Mouse (Mus musculus): ENCODE data around the gene Drg1. TPM values are rescaled to one million over a fixed set of nuclear protein-coding genes. Genes with fewer than 3 reads are reported as not detected.
"Not testable (repeated sequence)": the region's sequence is repeated elsewhere in the genome, so short reads cannot be mapped to it uniquely, and the experiment has no call there.

The Drg1 gene
- polyA plus RNA-seq, 1 experiment from 2014 or later = 155 TPM

GRCm38 (mm10) chr11:3193363-3193762 lies 72.9 kb downstream of the Drg1 start, which contains the start of gene Sfi1:
TSS of gene Sfi1 (minus strand) at chr11:3193463.
- Histone ChIP-seq H3K4me1 (ENCODE audit: control insufficient read depth in 2 of 2, insufficient read depth in 2 of 2, low read length in 2 of 2) (no peaks in the 10 kb centered on the region), H3K36me3 (ENCODE audit: control insufficient read depth, insufficient read depth, low read length) (no peaks in the 10 kb centered on the region), H3K4me3 (ENCODE audit: control insufficient read depth in 1 of 2, insufficient read depth in 1 of 2, low read depth in 1 of 2, low read length in 2 of 2) (no peak within 1 kb of the TSS), H3K27ac (replicated peaks in 1 of 2; ENCODE audit: control insufficient read depth in 1 of 2, insufficient read depth in 1 of 2, low read depth in 2 of 2, low read length in 2 of 2) (no peak within 1 kb of the TSS), H3K27me3 (ENCODE audit: control insufficient read depth, insufficient read depth, low read length) (no peaks in the 10 kb centered on the region), H3K9me3 (ENCODE audit: control insufficient read depth, low read length) (no peaks in the 10 kb centered on the region), H3K9ac (ENCODE audit: low read length) (no peak within 1 kb of the TSS), H3K4me2 (ENCODE audit: low read length) (no peak within 1 kb of the TSS)
- WGBS = 80% methylated on average over 25 of the region's 25 CpGs
- no peak for ATAC-seq (ENCODE audit: insufficient number of reproducible peaks, insufficient read depth, low FRiP score, low read depth)

DNA sequence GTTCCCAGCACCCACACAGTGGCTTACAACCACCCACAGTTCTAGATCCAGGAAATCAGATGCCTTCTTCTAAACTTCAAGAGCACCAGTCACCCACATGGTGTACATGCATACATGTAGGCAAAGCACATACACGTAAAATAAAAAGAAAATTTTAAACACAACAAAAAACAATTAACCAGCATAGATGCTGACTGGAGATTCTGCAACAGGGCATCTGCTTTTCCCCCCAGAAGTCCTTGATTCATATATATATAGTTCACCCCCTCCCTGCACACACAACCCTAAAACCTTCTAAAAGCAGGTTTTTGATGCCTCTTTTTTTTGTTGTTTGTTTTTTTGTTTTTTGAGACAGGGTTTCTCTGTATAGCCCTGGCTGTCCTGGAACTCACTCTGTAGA lies 83.5 kb downstream of the Drg1 start:
- not testable (repeated sequence) for H3K9ac ChIP-seq (ENCODE audit: low read length); H3K27me3 ChIP-seq (ENCODE audit: control insufficient read depth, insufficient read depth, low read length); H3K4me1 ChIP-seq (ENCODE audit: control insufficient read depth in 2 of 2, insufficient read depth in 2 of 2, low read length in 2 of 2); H3K4me3 ChIP-seq (ENCODE audit: control insufficient read depth in 1 of 2, insufficient read depth in 1 of 2, low read depth in 1 of 2, low read length in 2 of 2); H3K4me2 ChIP-seq (ENCODE audit: low read length); H3K9me3 ChIP-seq (ENCODE audit: control insufficient read depth, low read length); H3K27ac ChIP-seq (replicated peaks in 1 of 2; ENCODE audit: control insufficient read depth in 1 of 2, insufficient read depth in 1 of 2, low read depth in 2 of 2, low read length in 2 of 2); ATAC-seq (ENCODE audit: insufficient number of reproducible peaks, insufficient read depth, low FRiP score, low read depth); H3K36me3 ChIP-seq (ENCODE audit: control insufficient read depth, insufficient read depth, low read length)
- WGBS = 94% methylated on average over 1 of the region's 1 CpGs

GRCm38 (mm10) chr11:3181971-3182370 lies 84.2 kb downstream of the Drg1 start:
- H3K4me3 ChIP-seq (ENCODE audit: control insufficient read depth in 1 of 2, insufficient read depth in 1 of 2, low read depth in 1 of 2, low read length in 2 of 2); H3K27me3 ChIP-seq (ENCODE audit: control insufficient read depth, insufficient read depth, low read length); H3K9ac ChIP-seq (ENCODE audit: low read length); H3K36me3 ChIP-seq (ENCODE audit: control insufficient read depth, insufficient read depth, low read length); H3K4me2 ChIP-seq (ENCODE audit: low read length); H3K9me3 ChIP-seq (ENCODE audit: control insufficient read depth, low read length); H3K27ac ChIP-seq (replicated peaks in 1 of 2; ENCODE audit: control insufficient read depth in 1 of 2, insufficient read depth in 1 of 2, low read depth in 2 of 2, low read length in 2 of 2); ATAC-seq (ENCODE audit: insufficient number of reproducible peaks, insufficient read depth, low FRiP score, low read depth); H3K4me1 ChIP-seq (ENCODE audit: control insufficient read depth in 2 of 2, insufficient read depth in 2 of 2, low read length in 2 of 2): not testable (repeated sequence)
- WGBS = 50% methylated on average over 1 of the region's 1 CpGs

DNA sequence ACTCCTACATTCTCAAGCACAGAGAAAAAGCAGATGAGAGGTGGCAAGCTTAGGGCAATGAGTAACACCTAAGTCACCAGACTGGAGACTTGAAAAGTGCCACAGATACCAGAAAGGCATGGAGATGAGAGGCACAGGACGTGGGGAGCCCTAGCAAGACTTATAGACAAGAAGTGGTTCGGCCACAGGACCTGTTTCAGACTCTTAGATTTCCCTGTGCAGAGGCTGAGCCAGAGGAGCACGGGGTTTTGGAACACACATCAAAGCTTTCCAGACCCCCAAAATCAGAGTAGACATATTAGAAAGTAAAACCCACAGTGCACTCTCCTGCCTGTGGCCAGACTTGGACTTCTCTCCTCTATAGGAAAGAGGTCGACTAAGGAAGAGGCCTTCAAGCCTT lies 85.0 kb downstream of the Drg1 start:
- H3K9me3 ChIP-seq (ENCODE audit: control insufficient read depth, low read length); H3K36me3 ChIP-seq (ENCODE audit: control insufficient read depth, insufficient read depth, low read length); H3K27me3 ChIP-seq (ENCODE audit: control insufficient read depth, insufficient read depth, low read length); H3K4me1 ChIP-seq (ENCODE audit: control insufficient read depth in 2 of 2, insufficient read depth in 2 of 2, low read length in 2 of 2); ATAC-seq (ENCODE audit: insufficient number of reproducible peaks, insufficient read depth, low FRiP score, low read depth); H3K4me2 ChIP-seq (ENCODE audit: low read length); H3K9ac ChIP-seq (ENCODE audit: low read length); H3K4me3 ChIP-seq (ENCODE audit: control insufficient read depth in 1 of 2, insufficient read depth in 1 of 2, low read depth in 1 of 2, low read length in 2 of 2); H3K27ac ChIP-seq (replicated peaks in 1 of 2; ENCODE audit: control insufficient read depth in 1 of 2, insufficient read depth in 1 of 2, low read depth in 2 of 2, low read length in 2 of 2): not testable (repeated sequence)
- 45% methylated on average over 4 of the region's 4 CpGs for WGBS

DNA sequence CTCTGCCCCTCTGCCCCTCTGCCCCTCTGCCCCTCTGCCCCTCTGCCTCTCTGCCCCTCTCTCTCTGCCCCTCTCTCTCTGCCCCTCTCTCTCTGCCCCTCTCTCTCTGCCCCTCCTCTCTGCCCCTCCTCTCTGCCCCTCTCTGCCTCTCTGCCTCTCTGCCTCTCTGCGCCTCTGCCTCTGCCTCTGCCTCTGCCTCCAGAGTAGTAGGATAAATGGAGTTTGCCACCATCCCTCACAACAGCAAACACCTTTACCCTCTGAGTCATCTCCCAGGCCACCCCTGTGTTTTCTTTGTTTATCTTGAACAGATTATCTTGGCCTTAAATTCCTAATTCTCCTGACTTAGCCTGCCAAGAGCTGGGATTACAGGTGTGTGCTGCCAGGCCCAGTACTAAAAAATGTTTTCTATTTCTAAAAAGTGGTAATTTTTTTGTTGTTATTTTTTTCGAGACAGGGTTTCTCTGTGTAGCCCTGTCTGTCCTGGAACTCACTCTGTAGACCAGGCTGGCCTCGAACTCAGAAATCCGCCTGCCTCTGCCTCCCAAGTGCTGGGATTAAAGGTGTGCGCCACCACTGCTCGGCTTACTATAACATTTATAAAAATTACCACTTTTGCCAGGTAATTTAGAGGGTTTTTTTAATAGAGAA lies 85.6 kb downstream of the Drg1 start:
- WGBS = 57% methylated on average over 6 of the region's 6 CpGs
- H3K9me3 ChIP-seq (ENCODE audit: control insufficient read depth, low read length); ATAC-seq (ENCODE audit: insufficient number of reproducible peaks, insufficient read depth, low FRiP score, low read depth); H3K4me1 ChIP-seq (ENCODE audit: control insufficient read depth in 2 of 2, insufficient read depth in 2 of 2, low read length in 2 of 2); H3K4me3 ChIP-seq (ENCODE audit: control insufficient read depth in 1 of 2, insufficient read depth in 1 of 2, low read depth in 1 of 2, low read length in 2 of 2); H3K27me3 ChIP-seq (ENCODE audit: control insufficient read depth, insufficient read depth, low read length); H3K4me2 ChIP-seq (ENCODE audit: low read length); H3K27ac ChIP-seq (replicated peaks in 1 of 2; ENCODE audit: control insufficient read depth in 1 of 2, insufficient read depth in 1 of 2, low read depth in 2 of 2, low read length in 2 of 2); H3K9ac ChIP-seq (ENCODE audit: low read length); H3K36me3 ChIP-seq (ENCODE audit: control insufficient read depth, insufficient read depth, low read length): not testable (repeated sequence)

DNA sequence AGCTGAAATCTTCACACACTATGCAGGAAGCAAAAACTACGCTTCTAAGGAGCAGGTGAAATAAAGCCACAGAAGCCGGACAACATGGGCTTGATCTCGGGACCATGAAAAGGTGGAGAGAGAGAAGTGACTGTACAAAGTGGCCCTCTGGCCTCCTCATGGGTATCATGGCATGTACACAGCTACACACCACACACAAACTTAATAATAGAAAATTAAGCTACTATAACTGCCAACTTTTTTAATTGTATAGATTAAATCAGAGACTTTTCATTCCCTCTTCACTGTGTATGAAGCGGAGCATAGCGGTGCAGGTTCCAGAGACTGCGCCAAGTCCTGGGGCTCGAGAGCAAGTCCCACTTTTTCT lies 86.5 kb downstream of the Drg1 start:
- ATAC-seq (ENCODE audit: insufficient number of reproducible peaks, insufficient read depth, low FRiP score, low read depth); H3K4me3 ChIP-seq (ENCODE audit: control insufficient read depth in 1 of 2, insufficient read depth in 1 of 2, low read depth in 1 of 2, low read length in 2 of 2); H3K4me1 ChIP-seq (ENCODE audit: control insufficient read depth in 2 of 2, insufficient read depth in 2 of 2, low read length in 2 of 2); H3K36me3 ChIP-seq (ENCODE audit: control insufficient read depth, insufficient read depth, low read length); H3K9ac ChIP-seq (ENCODE audit: low read length); H3K27me3 ChIP-seq (ENCODE audit: control insufficient read depth, insufficient read depth, low read length); H3K27ac ChIP-seq (replicated peaks in 1 of 2; ENCODE audit: control insufficient read depth in 1 of 2, insufficient read depth in 1 of 2, low read depth in 2 of 2, low read length in 2 of 2); H3K9me3 ChIP-seq (ENCODE audit: control insufficient read depth, low read length); H3K4me2 ChIP-seq (ENCODE audit: low read length): not testable (repeated sequence)
- WGBS = 85% methylated on average over 7 of the region's 7 CpGs

DNA sequence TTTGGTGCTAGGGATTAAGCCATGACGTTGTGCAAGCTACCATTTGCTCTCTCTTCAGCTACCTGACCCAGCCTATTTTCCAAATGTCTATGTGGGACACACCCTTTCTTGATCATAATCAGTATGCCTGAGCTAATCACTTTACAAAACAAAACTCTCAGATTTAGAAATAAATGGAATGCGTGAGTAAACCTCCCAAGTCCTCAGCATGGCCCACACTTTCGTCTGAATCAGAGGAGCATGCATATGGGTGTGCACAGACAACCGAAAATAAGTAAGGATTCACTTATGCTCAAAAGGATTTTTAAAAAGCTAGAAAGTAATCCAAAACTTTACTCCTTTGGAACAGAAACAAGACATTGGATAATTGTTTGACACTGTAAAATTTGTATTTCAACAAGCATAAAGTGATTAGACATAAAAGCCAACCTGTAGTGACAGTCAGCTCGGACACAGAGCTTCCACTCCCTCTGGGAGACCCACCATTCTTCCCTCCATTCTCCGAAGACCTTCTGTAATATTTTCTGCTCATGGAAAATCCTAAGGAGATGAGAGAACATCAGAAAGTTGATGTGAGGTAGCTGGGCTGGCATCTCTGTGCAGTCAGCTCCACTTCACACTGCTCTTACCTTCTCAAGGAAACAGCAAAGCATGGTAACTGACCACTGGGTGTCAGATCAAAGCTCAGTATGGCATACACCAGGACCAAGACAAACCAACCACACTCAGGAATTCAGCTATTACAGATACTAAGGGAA lies 87.1 kb downstream of the Drg1 start:
- 79% methylated on average over 6 of the region's 6 CpGs for WGBS

More for the DNA sequence above, 87.1 kb downstream of the Drg1 start:
- not testable (repeated sequence) for H3K9me3 ChIP-seq (ENCODE audit: control insufficient read depth, low read length); H3K36me3 ChIP-seq (ENCODE audit: control insufficient read depth, insufficient read depth, low read length); H3K27me3 ChIP-seq (ENCODE audit: control insufficient read depth, insufficient read depth, low read length); H3K27ac ChIP-seq (replicated peaks in 1 of 2; ENCODE audit: control insufficient read depth in 1 of 2, insufficient read depth in 1 of 2, low read depth in 2 of 2, low read length in 2 of 2); H3K4me1 ChIP-seq (ENCODE audit: control insufficient read depth in 2 of 2, insufficient read depth in 2 of 2, low read length in 2 of 2); H3K4me2 ChIP-seq (ENCODE audit: low read length); ATAC-seq (ENCODE audit: insufficient number of reproducible peaks, insufficient read depth, low FRiP score, low read depth); H3K9ac ChIP-seq (ENCODE audit: low read length); H3K4me3 ChIP-seq (ENCODE audit: control insufficient read depth in 1 of 2, insufficient read depth in 1 of 2, low read depth in 1 of 2, low read length in 2 of 2)
